Mouse (Mus musculus) embryonic facial prominence, embryonic 14.5 days (tissue): ENCODE measurements at regions not wholly inside any gene's neighbourhood (a gene's known extent, or its start where the extent isn't known, plus 50 kb on each side); places are given as distances from the start of the nearest gene placed in this dataset.

Experiments
- ATAC-seq: fragments of 200-750 bp; cut with Nextera tagmentation; 2 replicates; pipeline ENCODE4 v1.8.0; 2017; ENCODE audit warnings: low read depth, moderate number of reproducible peaks, moderate TSS enrichment
- DNase-seq: peaks from one replicate; pipeline ENCODE4 v3.0.0-alpha.2; 2015; ENCODE audit warnings: low spot score
- H3K27ac ChIP-seq: fragments of 300-500 bp; sonication (generic); replicated peaks from 2 replicates; pipeline ENCODE4 v1.5.1; 2014; ENCODE audit warnings: low read depth, mild to moderate bottlenecking, low read length, moderate library complexity
- H3K27me3 ChIP-seq: fragments of 300-500 bp; sonication (generic); replicated peaks from 2 replicates; pipeline ENCODE4 v1.6.1; 2014; ENCODE audit warnings: low read length; ENCODE audit not compliant: control insufficient read depth, insufficient read depth
- H3K36me3 ChIP-seq: fragments of 300-500 bp; sonication (generic); 2 replicates; pipeline ENCODE4 v1.6.1; 2014; ENCODE audit warnings: low read length, mixed read lengths; ENCODE audit not compliant: control insufficient read depth, insufficient read depth
- H3K4me1 ChIP-seq: fragments of 300-500 bp; sonication (generic); 2 replicates; pipeline ENCODE4 v1.6.1; 2014; ENCODE audit warnings: antibody characterized with exemption, low read length; ENCODE audit not compliant: control insufficient read depth, insufficient read depth
- H3K4me2 ChIP-seq: fragments of 300-500 bp; sonication (generic); 2 replicates; pipeline ENCODE4 v1.6.1; 2014; ENCODE audit warnings: low read depth, mild to moderate bottlenecking, low read length, moderate library complexity, mixed read lengths
- H3K4me3 ChIP-seq: fragments of 300-500 bp; sonication (generic); 2 replicates; pipeline ENCODE4 v1.5.1; 2014; ENCODE audit warnings: low read depth, mild to moderate bottlenecking, low read length
- H3K9ac ChIP-seq: fragments of 300-500 bp; sonication (generic); 2 replicates; pipeline ENCODE4 v1.6.1; 2014; ENCODE audit warnings: low read depth, mild to moderate bottlenecking, low read length, moderate library complexity, mixed read lengths
- H3K9me3 ChIP-seq: fragments of 300-500 bp; sonication (generic); 2 replicates; pipeline ENCODE4 v1.6.1; 2016; ENCODE audit warnings: low read length; ENCODE audit not compliant: control insufficient read depth
- WGBS: fragments of 180-500 bp; shearing (Covaris S2); extraction: QIAGEN DNeasy Blood & Tissue Kit; methylation state at CpG from one replicate; pipeline ENCODE4 v1.1.7; 2014; 5-methylcytosine and 5-hydroxymethylcytosine counted together

DNA sequence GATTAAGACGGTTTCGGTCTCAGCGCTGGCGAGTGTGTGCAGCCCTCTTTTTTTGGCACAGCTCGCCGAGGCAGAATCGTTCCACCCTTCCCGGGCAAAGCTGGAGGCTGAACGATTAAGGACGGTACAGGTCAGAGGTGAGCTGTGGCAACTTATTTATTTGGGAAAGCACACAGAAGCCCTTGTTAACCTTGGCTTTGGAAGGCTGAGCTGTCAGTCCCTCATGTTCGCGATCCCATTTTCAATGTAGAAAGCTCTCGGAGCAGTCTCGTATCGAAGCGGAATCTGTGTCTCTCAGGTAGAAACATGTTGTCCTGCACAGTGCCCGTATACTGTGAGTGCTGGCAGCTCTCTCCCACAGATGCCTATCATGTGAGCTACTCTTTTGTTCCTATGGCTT is 280.2 kb downstream of the Klf5 start:
- H3K9ac ChIP-seq: peak overlapping the region; percentile 40
- H3K36me3 ChIP-seq: no peaks in the 10 kb centered on the region
- DNase-seq: peak; percentile 77

GRCm38 (mm10) chr14:99579271-99579759 is 280.8 kb downstream of the Klf5 start:
- no peaks in the 10 kb centered on the region for H3K27me3 ChIP-seq
- H3K4me1 ChIP-seq: peaks cover 21% of the 10 kb centered on the region
- no peak overlapping the region for H3K9ac ChIP-seq
- DNase-seq (peak; percentile 91), ATAC-seq (peak; percentile 87)
- 0 out of 2 replicates have a peak overlapping the region, but pooled peaks have one; percentile 31 for H3K4me3 ChIP-seq
- peak overlapping the region; percentile 83 for H3K27ac ChIP-seq
- 15% methylated on average over 10 of the region's 10 CpGs for WGBS
- H3K36me3 ChIP-seq: no peaks in the 10 kb centered on the region
- H3K4me2 ChIP-seq: peak overlapping the region; percentile 49
- no peaks in the 10 kb centered on the region for H3K9me3 ChIP-seq

More for the DNA sequence above, 280.2 kb downstream of the Klf5 start:
- Histone ChIP-seq H3K27me3 (no peaks in the 10 kb centered on the region), H3K9me3 (no peaks in the 10 kb centered on the region), H3K4me1 (peaks cover 21% of the 10 kb centered on the region), H3K27ac (peak overlapping the region; percentile 83), H3K4me2 (peak overlapping the region; percentile 49), H3K4me3 (peak overlapping the region; percentile 31)
- 29% methylated on average over 17 of the region's 17 CpGs for WGBS
- ATAC-seq: peak; percentile 73

GRCm38 (mm10) chr14:99579765-99580266 is 281.3 kb downstream of the Klf5 start:
- ATAC-seq (no peak), DNase-seq (no peak)
- H3K4me3 ChIP-seq: no peak overlapping the region
- peaks cover 21% of the 10 kb centered on the region for H3K4me1 ChIP-seq
- no peaks in the 10 kb centered on the region for H3K9me3 ChIP-seq
- WGBS: 58% methylated on average over 4 of the region's 4 CpGs
- peak overlapping the region; percentile 49 for H3K4me2 ChIP-seq
- H3K9ac ChIP-seq: 0 out of 2 replicates have a peak overlapping the region, but pooled peaks have one; percentile 6
- H3K36me3 ChIP-seq: no peaks in the 10 kb centered on the region
- no peaks in the 10 kb centered on the region for H3K27me3 ChIP-seq
- peak overlapping the region; percentile 83 for H3K27ac ChIP-seq

DNA sequence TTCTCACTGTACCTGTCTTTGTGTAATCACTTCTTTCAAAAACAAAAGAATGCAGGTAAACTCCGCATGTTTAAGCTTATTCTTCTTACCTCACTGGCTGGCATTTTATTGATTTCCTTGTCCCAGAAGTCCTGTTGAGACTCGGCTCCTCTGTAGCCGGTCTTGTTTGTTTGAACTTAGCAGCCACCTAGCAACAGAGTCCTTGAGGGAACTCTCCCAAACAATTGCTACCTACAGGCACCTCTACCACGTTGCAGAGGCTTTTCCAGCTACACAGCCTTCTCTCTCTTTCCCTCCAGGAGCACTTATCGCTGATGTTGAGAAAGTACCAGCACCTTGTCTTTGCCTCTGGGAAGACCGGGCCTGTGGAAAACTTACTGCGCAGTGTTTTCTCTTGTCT is 285.7 kb downstream of the Klf5 start:
- H3K36me3 ChIP-seq: no peaks in the 10 kb centered on the region
- H3K4me1 ChIP-seq: peaks cover 14% of the 10 kb centered on the region
- H3K27me3 ChIP-seq: no peaks in the 10 kb centered on the region
- H3K9ac ChIP-seq: no peak overlapping the region
- ATAC-seq (no peak), DNase-seq (peak; percentile 30)
- no peaks in the 10 kb centered on the region for H3K9me3 ChIP-seq
- H3K27ac ChIP-seq: no peak overlapping the region
- H3K4me3 ChIP-seq: no peak overlapping the region
- WGBS: 50% methylated on average over 7 of the region's 7 CpGs
- H3K4me2 ChIP-seq: no peak overlapping the region

DNA sequence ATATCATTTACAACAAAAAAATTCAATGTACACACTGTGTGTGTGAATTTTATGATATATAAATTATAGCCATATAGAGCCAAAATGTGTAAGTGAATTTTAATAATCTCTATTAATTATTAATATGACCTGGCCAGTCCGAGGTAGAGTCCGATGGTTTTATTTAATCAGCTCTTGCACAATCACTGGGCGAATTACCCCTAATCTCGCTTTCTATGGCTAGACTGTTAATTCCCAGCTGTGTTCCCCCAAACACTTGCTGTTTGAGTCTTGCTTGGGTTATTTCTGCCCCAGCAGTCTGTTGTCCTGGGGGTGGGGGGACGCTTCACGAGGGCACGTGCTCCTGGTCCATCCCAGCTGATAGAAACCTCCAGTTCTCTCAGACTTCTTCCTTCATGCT is 287.5 kb downstream of the Klf5 start:
- WGBS: 93% methylated on average over 7 of the region's 7 CpGs
- no peak overlapping the region for H3K9ac ChIP-seq
- H3K27ac ChIP-seq: no peak overlapping the region
- ATAC-seq (no peak), DNase-seq (no peak)
- H3K36me3 ChIP-seq: no peaks in the 10 kb centered on the region
- H3K27me3 ChIP-seq: no peaks in the 10 kb centered on the region
- peaks cover 6% of the 10 kb centered on the region for H3K4me1 ChIP-seq
- no peak overlapping the region for H3K4me3 ChIP-seq
- H3K9me3 ChIP-seq: no peaks in the 10 kb centered on the region
- no peak overlapping the region for H3K4me2 ChIP-seq

- no peaks in the 10 kb centered on the region for H3K27me3 ChIP-seq
- DNase-seq (peak; percentile 17), ATAC-seq (no peak)
- no peak overlapping the region for H3K9ac ChIP-seq
- no peaks in the 10 kb centered on the region for H3K9me3 ChIP-seq
- H3K27ac ChIP-seq: no peak overlapping the region
- 0 out of 2 replicates have a peak, but pooled peaks cover 3% of the 10 kb centered on the region for H3K4me1 ChIP-seq
- WGBS: 54% methylated on average over 13 of the region's 13 CpGs
- H3K4me2 ChIP-seq: no peak overlapping the region
- H3K4me3 ChIP-seq: no peak overlapping the region
- no peaks in the 10 kb centered on the region for H3K36me3 ChIP-seq
Measured at GRCm38 (mm10) chr14:99590854-99591470, 292.5 kb downstream of the Klf5 start.

GRCm38 (mm10) chr14:99592922-99593321 is 294.4 kb downstream of the Klf5 start:
- ATAC-seq: no peak
- H3K4me1 ChIP-seq: 0 out of 2 replicates have a peak, but pooled peaks cover 3% of the 10 kb centered on the region
- H3K9me3 ChIP-seq: no peaks in the 10 kb centered on the region
- H3K36me3 ChIP-seq: no peaks in the 10 kb centered on the region
- H3K27me3 ChIP-seq: no peaks in the 10 kb centered on the region
- H3K27ac ChIP-seq: no peak overlapping the region
- no peak overlapping the region for H3K4me3 ChIP-seq
- 68% methylated on average over 9 of the region's 9 CpGs for WGBS
- no peak overlapping the region for H3K4me2 ChIP-seq
- no peak overlapping the region for H3K9ac ChIP-seq
- no peak for DNase-seq

GRCm38 (mm10) chr14:99593864-99594263 is 295.4 kb downstream of the Klf5 start:
- no peak overlapping the region for H3K27ac ChIP-seq
- 37% methylated on average over 6 of the region's 6 CpGs for WGBS
- 0 out of 2 replicates have a peak, but pooled peaks cover 3% of the 10 kb centered on the region for H3K4me1 ChIP-seq
- H3K9ac ChIP-seq: no peak overlapping the region
- no peak overlapping the region for H3K4me2 ChIP-seq
- no peaks in the 10 kb centered on the region for H3K9me3 ChIP-seq
- ATAC-seq (no peak), DNase-seq (peak; percentile 29)
- H3K27me3 ChIP-seq: no peaks in the 10 kb centered on the region
- H3K4me3 ChIP-seq: no peak overlapping the region
- no peaks in the 10 kb centered on the region for H3K36me3 ChIP-seq

GRCm38 (mm10) chr14:99601900-99602299 is 303.4 kb downstream of the Klf5 start:
- 86% methylated on average over 5 of the region's 5 CpGs for WGBS
- no peaks in the 10 kb centered on the region for H3K36me3 ChIP-seq
- H3K9ac ChIP-seq: no peak overlapping the region
- DNase-seq (no peak), ATAC-seq (no peak)
- H3K9me3 ChIP-seq: no peaks in the 10 kb centered on the region
- H3K4me2 ChIP-seq: no peak overlapping the region
- H3K27me3 ChIP-seq: no peaks in the 10 kb centered on the region
- no peak overlapping the region for H3K4me3 ChIP-seq
- H3K27ac ChIP-seq: no peak overlapping the region
- H3K4me1 ChIP-seq: peaks cover 15% of the 10 kb centered on the region; the same call in 1 of the 2 replicates
